Mouse (Mus musculus) myocyte (in vitro differentiated cells): ENCODE results near the gene Kiss1r.

Experiments used
- POLR2A ChIP-seq: IDR thresholded peaks from one replicate; pipeline ENCODE4 v1.6.1; 2011; ENCODE audit warnings: low read depth, mild to moderate bottlenecking, control low read depth, moderate library complexity; ENCODE audit not compliant: insufficient read length
- POLR2AphosphoS2 ChIP-seq: IDR thresholded peaks from one replicate; pipeline ENCODE4 v1.6.1; 2011; ENCODE audit warnings: low read depth, control low read depth; ENCODE audit not compliant: insufficient read length

GRCm38 (mm10) chr10:79953946-79954345 is 37.2 kb downstream of the Kiss1r start:
- no peak for TF ChIP-seq POLR2A
- TF ChIP-seq POLR2AphosphoS2 = no peak
